Mouse (Mus musculus) spleen, adult 2 months (tissue): ENCODE measurements around the gene Egflam.

ENCODE experiments used
- CTCF ChIP-seq: fragments of 200-500 bp; IDR thresholded peaks from 2 replicates; pipeline ENCODE4 v1.5.1; 2011; ENCODE audit warnings: mild to moderate bottlenecking, inconsistent platforms; ENCODE audit not compliant: insufficient read depth, insufficient read length, insufficient replicate concordance; ENCODE audit errors: extremely low read depth
- POLR2A ChIP-seq: fragments of 200-500 bp; IDR thresholded peaks from 2 replicates; pipeline ENCODE4 v1.6.1; 2011; ENCODE audit warnings: low read depth, low read length, inconsistent platforms

- TF ChIP-seq CTCF (no peak), POLR2A (no peak)
Observed at GRCm38 (mm10) chr15:7424282-7424681, 26.1 kb upstream of the Egflam start.
